Mouse (Mus musculus): ENCODE data around the gene Nfia. TPM values are rescaled to one million over a fixed set of nuclear protein-coding genes. Genes with fewer than 3 reads are reported as not detected.

Gene Nfia
- polyA plus RNA-seq, 1 experiment from 2014 or later: 56.7 TPM

DNA sequence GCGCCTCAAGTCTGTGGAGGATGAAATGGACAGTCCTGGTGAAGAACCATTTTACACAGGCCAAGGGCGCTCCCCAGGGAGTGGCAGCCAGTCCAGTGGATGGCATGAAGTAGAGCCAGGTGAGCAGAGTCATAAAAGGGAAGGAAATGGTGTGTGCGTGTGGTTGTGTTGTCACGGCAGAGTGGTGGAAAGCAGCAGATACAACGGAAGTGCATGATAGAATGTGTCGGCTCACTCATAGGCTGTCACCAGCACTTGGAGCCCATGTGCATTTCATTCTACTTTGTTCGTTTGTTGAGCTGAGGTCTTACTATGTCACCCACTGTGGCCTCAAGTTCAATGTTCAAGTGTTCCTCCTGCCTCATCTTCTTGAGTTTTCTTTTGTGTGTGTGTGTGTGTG lies 248.3 kb downstream of the Nfia start:
- Histone ChIP-seq H3K9ac (replicated peaks) (no peak overlapping the region), H3K4me2 (no peak overlapping the region), H3K4me1 (replicated peaks) (peaks cover 18% of the 10 kb centered on the region), H3K9me3 (no peaks in the 10 kb centered on the region), H3K36me3 (peaks cover 66% of the 10 kb centered on the region), H3K27ac (no peak overlapping the region), H3K4me3 (replicated peaks) (no peak overlapping the region), H3K27me3 (no peaks in the 10 kb centered on the region)
- 87% methylated on average over 7 of the region's 7 CpGs for WGBS
- ATAC-seq (ENCODE audit: insufficient number of reproducible peaks, insufficient read depth, low FRiP score, low TSS enrichment, low read depth): no peak

DNA sequence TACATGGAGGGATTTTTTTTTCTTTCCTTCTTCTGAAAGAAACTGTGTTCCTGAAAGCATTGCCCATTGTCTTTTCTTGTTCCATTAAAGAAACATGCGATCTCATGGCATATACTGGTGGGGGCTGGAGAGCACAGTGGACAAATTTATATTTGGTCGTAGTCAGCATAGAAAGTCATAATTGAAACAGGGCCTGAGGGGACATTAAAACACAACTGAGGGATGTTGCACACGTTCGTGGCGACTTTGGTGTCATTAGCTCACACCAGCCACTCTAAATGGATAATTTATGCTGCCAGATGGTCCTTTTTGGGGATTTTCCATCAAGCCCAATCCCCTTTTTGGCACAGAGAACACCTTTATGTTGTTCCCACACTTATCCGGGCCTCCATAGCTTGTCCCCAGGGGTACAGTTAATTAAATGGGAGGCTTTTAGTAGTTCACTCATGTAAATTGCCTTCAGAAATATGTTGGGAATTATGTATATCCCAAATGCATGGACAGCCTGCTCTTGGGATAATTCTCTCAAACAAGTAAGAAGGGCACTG lies 250.8 kb downstream of the Nfia start:
- Histone ChIP-seq H3K9ac (replicated peaks) (no peak overlapping the region), H3K4me3 (replicated peaks) (no peak overlapping the region), H3K36me3 (peaks cover 51% of the 10 kb centered on the region), H3K4me1 (replicated peaks) (peaks cover 25% of the 10 kb centered on the region), H3K27me3 (no peaks in the 10 kb centered on the region), H3K27ac (peak overlapping the region; percentile 41; the same call in 1 of the 2 replicates), H3K4me2 (no peak overlapping the region), H3K9me3 (no peaks in the 10 kb centered on the region)
- WGBS: 31% methylated on average over 6 of the region's 6 CpGs
- no peak for ATAC-seq (ENCODE audit: insufficient number of reproducible peaks, insufficient read depth, low FRiP score, low TSS enrichment, low read depth)

DNA sequence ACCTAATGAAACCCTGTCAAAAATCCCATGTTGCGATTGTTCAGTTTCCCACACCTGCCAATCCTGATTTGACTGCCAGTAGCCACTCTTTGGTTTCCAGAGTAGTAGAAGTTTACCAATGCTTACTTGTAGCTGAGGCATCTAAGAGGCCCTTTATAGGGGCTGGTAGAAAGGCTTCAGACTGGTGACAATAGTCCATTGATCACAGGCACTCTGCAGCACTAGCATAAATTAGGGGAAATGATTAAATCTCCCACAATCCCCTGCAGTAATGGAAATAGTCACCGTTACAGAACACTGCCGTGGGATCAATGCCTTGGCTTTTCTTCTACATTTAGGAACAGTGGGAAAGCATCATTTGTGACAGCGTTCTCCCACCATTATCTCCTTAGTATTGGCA lies 254.9 kb downstream of the Nfia start:
- H3K27me3 ChIP-seq: no peaks in the 10 kb centered on the region
- no peaks in the 10 kb centered on the region for H3K9me3 ChIP-seq
- WGBS: 83% methylated on average over 4 of the region's 4 CpGs
- H3K4me1 ChIP-seq (replicated peaks): peaks cover 24% of the 10 kb centered on the region
- peaks cover 29% of the 10 kb centered on the region for H3K36me3 ChIP-seq
- ATAC-seq (ENCODE audit: insufficient number of reproducible peaks, insufficient read depth, low FRiP score, low TSS enrichment, low read depth): no peak
- no peak overlapping the region for H3K4me3 ChIP-seq (replicated peaks)
- H3K9ac ChIP-seq (replicated peaks): no peak overlapping the region
- H3K4me2 ChIP-seq: no peak overlapping the region
- no peak overlapping the region for H3K27ac ChIP-seq

DNA sequence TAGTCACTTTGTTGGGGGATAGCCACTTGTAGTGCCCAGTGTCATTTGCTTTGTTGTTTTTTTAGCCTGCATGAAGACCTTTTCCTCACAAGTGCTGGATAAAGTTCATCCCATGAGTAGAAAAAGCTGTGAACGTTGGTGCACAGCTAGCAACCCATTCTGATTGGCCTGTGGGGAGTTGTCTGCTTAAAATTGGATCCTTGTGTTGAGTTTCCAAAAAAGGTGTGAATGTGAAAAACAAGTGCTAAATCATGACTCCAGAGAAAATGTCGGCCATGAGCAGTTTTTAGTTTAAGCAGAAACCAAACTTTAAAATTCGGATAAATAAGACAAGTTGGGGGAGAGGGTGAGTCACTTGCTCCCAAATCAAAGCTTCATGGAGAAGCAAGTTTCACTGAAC lies 259.3 kb downstream of the Nfia start:
- peaks cover 29% of the 10 kb centered on the region for H3K36me3 ChIP-seq
- no peak overlapping the region for H3K4me2 ChIP-seq
- 0 out of 2 replicates have a peak, but pooled peaks cover 6% of the 10 kb centered on the region for H3K4me1 ChIP-seq (replicated peaks)
- H3K9me3 ChIP-seq: no peaks in the 10 kb centered on the region
- H3K27ac ChIP-seq: no peak overlapping the region
- no peaks in the 10 kb centered on the region for H3K27me3 ChIP-seq
- H3K4me3 ChIP-seq (replicated peaks): no peak overlapping the region
- no peak overlapping the region for H3K9ac ChIP-seq (replicated peaks)
- no peak for ATAC-seq (ENCODE audit: insufficient number of reproducible peaks, insufficient read depth, low FRiP score, low TSS enrichment, low read depth)
- WGBS: 53% methylated on average over 3 of the region's 3 CpGs

DNA sequence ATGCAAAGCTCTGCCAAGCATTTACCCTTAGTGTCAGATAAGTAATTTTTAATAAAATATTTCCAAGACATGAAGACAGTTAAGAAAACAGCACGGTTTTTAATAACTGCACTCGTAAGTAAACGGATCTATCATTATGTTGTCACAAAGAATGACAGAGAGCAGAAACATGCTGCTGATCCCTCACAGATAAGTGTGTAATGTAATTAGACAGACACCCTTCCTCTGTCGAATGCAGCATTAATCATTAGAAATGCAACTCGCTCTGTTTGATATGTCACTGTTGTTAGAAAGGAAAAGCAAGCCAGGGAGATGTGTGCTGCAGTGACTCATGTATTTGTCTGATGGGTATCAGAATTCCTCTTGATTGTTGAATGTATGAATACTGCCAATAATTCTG lies 259.8 kb downstream of the Nfia start:
- no peak overlapping the region for H3K9ac ChIP-seq (replicated peaks)
- WGBS: 76% methylated on average over 5 of the region's 5 CpGs
- 0 out of 2 replicates have a peak, but pooled peaks cover 3% of the 10 kb centered on the region for H3K4me1 ChIP-seq (replicated peaks)
- no peak overlapping the region for H3K4me2 ChIP-seq
- no peak for ATAC-seq (ENCODE audit: insufficient number of reproducible peaks, insufficient read depth, low FRiP score, low TSS enrichment, low read depth)
- peaks cover 29% of the 10 kb centered on the region for H3K36me3 ChIP-seq
- no peaks in the 10 kb centered on the region for H3K27me3 ChIP-seq
- H3K9me3 ChIP-seq: no peaks in the 10 kb centered on the region
- no peak overlapping the region for H3K4me3 ChIP-seq (replicated peaks)
- no peak overlapping the region for H3K27ac ChIP-seq

DNA sequence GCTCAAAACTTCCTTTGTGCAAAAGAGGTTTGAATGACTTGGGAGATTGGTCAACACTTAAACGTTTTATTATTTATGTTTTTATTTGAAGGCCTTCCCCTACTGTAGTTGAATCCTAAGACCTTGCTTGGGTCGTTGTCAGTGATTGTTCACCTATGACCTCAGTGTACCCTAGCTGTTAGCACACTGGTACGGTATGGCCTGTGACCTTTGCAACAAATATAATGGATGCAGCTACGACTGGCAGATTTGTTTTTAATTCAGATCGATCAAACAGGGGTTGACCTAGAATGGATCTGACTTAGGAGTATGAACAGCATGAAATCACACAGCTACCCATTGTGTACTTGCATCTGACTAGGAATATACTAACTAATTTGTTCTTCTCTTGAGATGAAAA lies 266.6 kb downstream of the Nfia start:
- no peak overlapping the region for H3K4me3 ChIP-seq (replicated peaks)
- H3K36me3 ChIP-seq: peaks cover 23% of the 10 kb centered on the region; the same call in 1 of the 2 replicates
- ATAC-seq (ENCODE audit: insufficient number of reproducible peaks, insufficient read depth, low FRiP score, low TSS enrichment, low read depth): no peak
- no peak overlapping the region for H3K27ac ChIP-seq
- WGBS: 81% methylated on average over 5 of the region's 5 CpGs
- H3K4me2 ChIP-seq: no peak overlapping the region
- no peak overlapping the region for H3K9ac ChIP-seq (replicated peaks)
- no peaks in the 10 kb centered on the region for H3K27me3 ChIP-seq
- H3K4me1 ChIP-seq (replicated peaks): no peaks in the 10 kb centered on the region
- H3K9me3 ChIP-seq: no peaks in the 10 kb centered on the region

DNA sequence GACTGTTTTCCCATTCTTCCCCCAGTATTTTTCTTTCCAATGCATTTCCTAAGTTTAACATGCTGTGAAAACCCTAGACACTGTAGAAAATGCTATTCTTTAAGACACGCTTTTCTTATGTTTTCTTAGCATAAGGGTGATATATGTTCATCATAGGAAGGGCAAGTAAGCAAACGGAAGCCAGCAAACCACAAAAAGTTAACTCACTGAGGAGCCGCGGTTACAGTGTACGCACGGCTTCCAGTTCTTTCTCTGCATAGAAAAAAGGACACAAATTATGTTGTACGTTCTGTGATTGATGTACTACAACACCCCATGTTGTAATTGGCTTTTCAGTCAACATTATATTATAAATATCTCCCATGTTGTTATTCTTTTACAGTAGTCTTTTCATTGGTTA lies 267.6 kb downstream of the Nfia start:
- H3K9me3 ChIP-seq: no peaks in the 10 kb centered on the region
- H3K4me3 ChIP-seq (replicated peaks): no peak overlapping the region
- no peaks in the 10 kb centered on the region for H3K4me1 ChIP-seq (replicated peaks)
- no peak overlapping the region for H3K27ac ChIP-seq
- no peak for ATAC-seq (ENCODE audit: insufficient number of reproducible peaks, insufficient read depth, low FRiP score, low TSS enrichment, low read depth)
- no peak overlapping the region for H3K9ac ChIP-seq (replicated peaks)
- no peaks in the 10 kb centered on the region for H3K27me3 ChIP-seq
- H3K4me2 ChIP-seq: no peak overlapping the region
- H3K36me3 ChIP-seq: peaks cover 24% of the 10 kb centered on the region; the same call in 1 of the 2 replicates
- WGBS: 84% methylated on average over 7 of the region's 7 CpGs

DNA sequence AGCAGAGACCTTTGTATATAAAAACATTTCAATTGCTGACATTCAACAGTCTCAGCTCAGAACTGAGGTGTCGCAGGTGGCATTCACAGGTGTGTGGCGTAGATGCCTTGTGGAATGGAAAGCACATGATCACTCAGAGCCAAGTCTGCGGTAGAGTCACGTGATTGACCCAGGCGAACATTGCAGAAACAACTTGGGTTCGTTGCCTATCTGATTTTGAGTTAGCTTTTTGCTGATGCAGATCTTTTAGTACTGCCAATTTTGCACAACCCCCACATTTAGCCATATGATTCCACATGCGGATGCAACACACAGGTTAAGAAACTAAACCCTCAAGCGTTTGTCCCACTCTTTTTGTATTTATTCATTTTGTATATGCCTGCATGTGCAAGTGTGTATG lies 272.1 kb downstream of the Nfia start:
- H3K27me3 ChIP-seq: no peaks in the 10 kb centered on the region
- H3K9me3 ChIP-seq: no peaks in the 10 kb centered on the region
- H3K36me3 ChIP-seq: peaks cover 36% of the 10 kb centered on the region; the same call in 1 of the 2 replicates
- no peak overlapping the region for H3K27ac ChIP-seq
- no peak overlapping the region for H3K9ac ChIP-seq (replicated peaks)
- H3K4me2 ChIP-seq: no peak overlapping the region
- H3K4me3 ChIP-seq (replicated peaks): no peak overlapping the region
- no peak for ATAC-seq (ENCODE audit: insufficient number of reproducible peaks, insufficient read depth, low FRiP score, low TSS enrichment, low read depth)
- H3K4me1 ChIP-seq (replicated peaks): peaks cover 6% of the 10 kb centered on the region
- WGBS: 94% methylated on average over 8 of the region's 8 CpGs

DNA sequence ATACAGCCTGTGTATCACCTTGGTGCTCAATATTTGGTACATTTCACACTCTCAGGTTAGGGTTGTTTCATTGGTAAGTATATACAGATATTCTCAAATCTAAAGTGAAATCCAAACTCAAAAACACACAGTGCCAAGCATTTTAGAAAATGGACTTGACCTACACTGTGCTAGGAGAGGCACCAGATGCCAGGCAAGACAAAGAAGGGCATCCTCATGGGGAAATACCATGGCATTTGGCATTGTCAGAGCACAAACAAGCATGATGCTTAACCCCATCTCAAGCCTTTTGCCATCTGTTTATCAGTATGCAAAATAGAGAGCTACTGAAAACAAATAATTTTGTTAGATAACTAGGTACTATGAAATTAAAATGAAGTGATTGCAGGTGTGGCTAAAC lies 274.8 kb downstream of the Nfia start:
- Histone ChIP-seq H3K4me3 (replicated peaks) (no peak overlapping the region), H3K27ac (no peak overlapping the region), H3K4me2 (no peak overlapping the region), H3K27me3 (no peaks in the 10 kb centered on the region), H3K9ac (replicated peaks) (no peak overlapping the region), H3K36me3 (peaks cover 33% of the 10 kb centered on the region), H3K9me3 (no peaks in the 10 kb centered on the region), H3K4me1 (replicated peaks) (peaks cover 24% of the 10 kb centered on the region)
- ATAC-seq (ENCODE audit: insufficient number of reproducible peaks, insufficient read depth, low FRiP score, low TSS enrichment, low read depth): no peak

DNA sequence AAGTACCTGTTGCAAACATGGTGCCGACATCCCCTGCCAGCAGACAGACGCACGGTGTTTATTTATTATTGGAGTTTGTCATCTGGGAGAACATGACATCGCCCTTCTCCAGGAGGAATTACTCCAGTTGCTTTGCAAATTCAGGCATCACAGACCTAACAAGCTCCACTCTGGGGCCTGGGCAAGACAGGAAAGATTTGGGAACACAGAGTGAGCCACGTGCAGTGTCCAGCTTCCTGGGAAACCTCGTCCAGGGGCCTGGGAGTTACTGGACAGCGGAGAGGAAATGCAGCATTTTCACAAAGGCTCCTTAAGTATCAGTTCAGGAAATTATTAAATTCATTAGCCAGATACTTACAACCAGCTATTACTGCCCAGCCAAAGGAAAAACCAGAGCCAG lies 277.1 kb downstream of the Nfia start:
- Histone ChIP-seq H3K4me2 (peak overlapping the region; percentile 13; the same call in 1 of the 2 replicates), H3K36me3 (peaks cover 41% of the 10 kb centered on the region), H3K9me3 (no peaks in the 10 kb centered on the region), H3K27ac (peak overlapping the region; percentile 54), H3K27me3 (no peaks in the 10 kb centered on the region), H3K4me3 (replicated peaks) (no peak overlapping the region), H3K4me1 (replicated peaks) (peaks cover 24% of the 10 kb centered on the region), H3K9ac (replicated peaks) (no peak overlapping the region)
- 9% methylated on average over 7 of the region's 7 CpGs for WGBS
- peak; percentile 54 for ATAC-seq (ENCODE audit: insufficient number of reproducible peaks, insufficient read depth, low FRiP score, low TSS enrichment, low read depth)

DNA sequence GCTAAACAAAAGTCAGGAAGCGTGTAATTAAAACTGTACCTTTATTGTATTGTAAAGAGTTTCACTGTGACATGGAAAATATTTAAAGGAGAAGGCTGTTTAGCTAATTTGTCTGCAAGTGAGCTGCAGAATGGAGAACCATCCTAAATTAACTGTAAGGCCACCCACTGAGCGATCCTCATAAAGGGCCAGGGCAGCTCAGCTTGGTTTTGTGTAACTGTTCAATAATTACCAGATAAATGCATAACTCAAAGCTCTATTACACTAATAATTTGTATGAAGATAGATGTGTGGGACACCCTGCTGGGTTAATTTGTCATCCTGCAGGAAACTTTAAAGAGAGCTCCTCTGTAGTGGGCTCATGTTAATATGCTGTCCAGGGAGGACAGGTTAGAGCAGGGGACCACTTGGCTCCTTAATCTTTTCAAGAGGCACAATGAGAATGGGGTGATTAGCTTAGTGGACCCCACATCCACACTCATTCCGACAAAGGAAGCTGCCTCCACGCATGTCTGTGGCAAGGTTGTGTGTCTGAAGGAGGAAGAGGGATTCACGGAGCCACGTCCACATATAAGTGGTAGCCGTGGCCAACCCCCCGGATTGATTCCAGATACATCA lies 277.6 kb downstream of the Nfia start:
- H3K27ac ChIP-seq: peak overlapping the region; percentile 37; the same call in 1 of the 2 replicates
- H3K36me3 ChIP-seq: peaks cover 38% of the 10 kb centered on the region
- peak; percentile 44; the same call in 1 of the 2 replicates for ATAC-seq (ENCODE audit: insufficient number of reproducible peaks, insufficient read depth, low FRiP score, low TSS enrichment, low read depth)
- no peak overlapping the region for H3K4me3 ChIP-seq (replicated peaks)
- 52% methylated on average over 8 of the region's 8 CpGs for WGBS
- no peak overlapping the region for H3K9ac ChIP-seq (replicated peaks)
- H3K4me1 ChIP-seq (replicated peaks): peaks cover 24% of the 10 kb centered on the region
- no peaks in the 10 kb centered on the region for H3K9me3 ChIP-seq
- no peak overlapping the region for H3K4me2 ChIP-seq
- no peaks in the 10 kb centered on the region for H3K27me3 ChIP-seq

DNA sequence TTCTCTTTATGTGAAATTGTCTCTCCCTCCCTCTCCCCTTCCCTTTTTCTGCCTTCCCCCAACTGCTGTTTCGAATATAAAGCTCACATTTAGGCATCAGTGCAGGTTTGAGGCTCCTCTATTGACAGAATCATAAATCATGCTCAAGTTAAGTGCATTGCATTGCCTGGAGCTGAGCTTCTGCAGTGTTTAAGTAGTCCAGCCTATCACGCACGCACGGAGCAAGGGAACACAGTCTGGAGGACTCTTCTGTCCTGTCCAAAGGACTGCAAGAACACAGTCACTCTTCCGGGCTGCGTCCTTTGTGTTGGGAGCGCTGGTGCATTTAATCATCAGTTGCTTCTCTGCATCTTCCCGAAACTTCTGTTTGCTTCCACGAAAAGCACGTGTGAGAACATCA lies 278.2 kb downstream of the Nfia start:
- H3K4me1 ChIP-seq (replicated peaks): peaks cover 24% of the 10 kb centered on the region
- no peak overlapping the region for H3K9ac ChIP-seq (replicated peaks)
- H3K36me3 ChIP-seq: peaks cover 37% of the 10 kb centered on the region
- no peaks in the 10 kb centered on the region for H3K9me3 ChIP-seq
- no peak for ATAC-seq (ENCODE audit: insufficient number of reproducible peaks, insufficient read depth, low FRiP score, low TSS enrichment, low read depth)
- no peak overlapping the region for H3K4me3 ChIP-seq (replicated peaks)
- H3K4me2 ChIP-seq: no peak overlapping the region
- peak overlapping the region; percentile 42; the same call in 1 of the 2 replicates for H3K27ac ChIP-seq
- H3K27me3 ChIP-seq: no peaks in the 10 kb centered on the region
- 30% methylated on average over 10 of the region's 10 CpGs for WGBS

Data from limb, embryonic 12.5 days (tissue).